Mouse (Mus musculus) cerebellum, adult 11 months (tissue): Measurements from ENCODE around the gene Trim45.

Experiments used
- DNase-seq: peaks from one replicate; pipeline ENCODE4 v3.0.0; 2022

Gene Trim45

GRCm38 (mm10) chr3:100932077-100932944, 10.3 kb downstream of the Trim45 start:
- no peak for DNase-seq

GRCm38 (mm10) chr3:100935521-100935920, 13.5 kb downstream of the Trim45 start:
- no peak for DNase-seq

- no peak for DNase-seq
Measured at GRCm38 (mm10) chr3:100936201-100936600, 14.2 kb downstream of the Trim45 start.

- no peak for DNase-seq
Measured at GRCm38 (mm10) chr3:100938211-100938610, 16.2 kb downstream of the Trim45 start.

DNA sequence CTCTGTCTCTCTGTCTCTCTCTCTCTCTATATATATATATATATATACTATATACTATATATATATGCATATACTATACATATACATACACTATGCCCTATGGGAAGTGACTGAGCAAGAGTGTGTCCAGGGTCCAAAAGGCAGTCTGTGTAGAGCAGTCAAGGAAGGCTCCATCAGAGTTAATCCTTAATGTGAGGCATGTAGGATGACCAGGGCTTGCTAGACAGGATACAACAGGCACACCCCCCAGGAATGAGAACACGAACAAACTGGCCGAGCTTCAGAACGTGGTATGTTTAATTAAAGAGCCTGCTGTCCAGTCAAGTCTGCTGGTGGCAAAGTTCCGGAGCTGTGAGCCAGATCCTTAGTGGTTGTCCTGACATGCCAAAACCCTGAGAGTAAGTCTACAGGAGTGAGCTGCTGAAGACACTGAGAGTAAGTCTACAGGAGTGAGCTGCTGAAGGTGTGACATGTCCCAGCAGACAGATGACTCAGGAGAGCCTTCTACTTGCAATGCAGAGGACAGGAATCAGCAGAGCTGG, 18.6 kb downstream of the Trim45 start:
- DNase-seq: no peak

- no peak for DNase-seq
Measured at GRCm38 (mm10) chr3:100947286-100947685, 25.3 kb downstream of the Trim45 start.

DNA sequence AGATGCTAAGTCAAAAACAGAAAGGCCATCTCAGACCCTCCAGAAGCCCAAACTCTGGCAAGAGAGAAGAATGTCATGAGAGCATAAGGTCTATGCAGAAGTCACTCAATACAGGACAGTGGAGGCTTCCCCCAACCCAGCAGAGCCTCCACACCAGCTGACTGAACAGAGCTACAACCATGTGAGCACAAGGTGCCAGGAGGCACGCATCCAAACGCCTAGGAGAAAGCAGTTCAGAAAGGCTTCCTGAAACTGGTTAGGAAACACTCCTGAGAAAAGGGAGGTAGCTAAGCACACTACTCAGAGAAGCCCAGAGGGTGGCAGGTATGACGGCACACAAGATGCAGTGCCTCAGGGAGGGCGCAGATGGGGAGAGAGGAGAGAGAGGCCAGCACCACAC, 29.5 kb downstream of the Trim45 start:
- DNase-seq: no peak

- DNase-seq: no peak
Measured at GRCm38 (mm10) chr3:100954616-100955015, 32.6 kb downstream of the Trim45 start.

- no peak for DNase-seq
Measured at GRCm38 (mm10) chr3:100961007-100961406, 39.0 kb downstream of the Trim45 start.

DNA sequence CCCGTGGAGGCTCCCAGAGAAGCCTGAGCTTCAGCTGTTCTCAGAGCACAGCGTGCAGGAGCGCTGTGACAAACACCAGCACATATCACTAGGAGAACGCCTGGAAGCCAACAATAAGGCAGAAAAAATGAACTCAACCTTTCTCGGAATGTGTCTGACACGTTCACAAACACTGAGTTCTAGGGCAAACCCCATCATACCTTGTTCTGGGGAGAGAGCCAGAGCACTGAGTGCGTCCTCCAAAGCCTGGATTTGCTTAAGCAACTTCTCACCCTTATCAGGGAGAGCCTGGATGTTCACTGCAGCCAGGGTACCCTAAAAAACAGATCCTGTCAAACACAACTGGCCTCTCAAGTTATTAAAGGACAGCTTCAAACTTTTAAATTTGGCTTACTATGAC, 39.5 kb downstream of the Trim45 start:
- no peak for DNase-seq

DNA sequence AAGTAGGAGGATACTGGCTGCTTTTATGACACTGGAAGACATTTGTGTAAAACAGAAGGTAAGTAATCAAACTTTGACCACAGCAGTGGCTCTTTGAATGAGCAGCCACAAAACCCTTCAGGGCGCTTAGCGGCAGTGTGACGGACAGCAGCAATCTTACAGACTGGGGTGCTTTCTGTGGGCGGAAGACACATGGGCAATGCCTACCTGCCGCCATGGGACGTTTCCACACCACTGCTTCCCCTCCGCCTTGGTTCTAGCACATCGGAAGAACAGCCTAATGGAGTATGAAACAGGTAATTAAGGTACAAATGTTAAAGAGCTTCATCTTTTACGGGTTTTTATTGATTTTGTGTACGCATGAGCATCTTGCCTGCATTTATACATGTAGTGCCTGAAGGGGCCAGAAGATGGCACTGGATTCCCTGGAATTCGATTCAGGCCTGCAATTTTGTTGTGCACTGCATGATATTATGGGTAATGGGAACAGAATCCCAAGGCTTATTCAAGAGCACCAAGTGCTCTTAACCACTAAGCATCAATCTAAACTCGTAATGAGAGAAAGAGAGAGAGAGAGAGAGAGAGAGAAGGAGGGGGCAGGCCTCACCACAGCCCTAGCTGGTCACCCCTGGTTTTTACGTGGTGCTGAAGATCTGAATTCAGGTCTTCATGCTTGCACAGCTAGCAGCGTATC, 42.0 kb downstream of the Trim45 start:
- peak; percentile 12 for DNase-seq

- peak; percentile 84 for DNase-seq
Measured at GRCm38 (mm10) chr3:100969176-100969917, 47.3 kb downstream of the Trim45 start, which contains the start of gene Ttf2. Gene Ttf2, minus strand, starts transcription at chr3:100969663.

DNA sequence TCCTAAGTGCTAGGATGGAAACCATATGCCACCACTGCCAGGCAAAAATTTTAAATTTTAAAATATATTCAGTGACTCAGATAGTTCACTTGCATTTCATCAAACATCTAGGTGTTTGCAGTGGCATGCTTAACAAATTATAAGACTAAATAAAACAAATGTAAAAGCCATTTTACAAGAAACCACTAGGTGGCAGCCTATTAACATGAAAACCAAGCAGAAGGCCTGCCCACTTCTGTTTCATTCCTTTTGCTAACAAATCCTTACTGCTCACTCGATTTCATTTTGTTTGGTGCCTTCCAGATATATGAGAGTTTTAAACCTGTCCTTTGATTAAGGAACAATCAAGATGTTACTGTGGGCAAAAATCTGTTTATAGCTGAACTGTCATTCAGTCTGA, 51.9 kb downstream of the Trim45 start:
- no peak for DNase-seq

DNA sequence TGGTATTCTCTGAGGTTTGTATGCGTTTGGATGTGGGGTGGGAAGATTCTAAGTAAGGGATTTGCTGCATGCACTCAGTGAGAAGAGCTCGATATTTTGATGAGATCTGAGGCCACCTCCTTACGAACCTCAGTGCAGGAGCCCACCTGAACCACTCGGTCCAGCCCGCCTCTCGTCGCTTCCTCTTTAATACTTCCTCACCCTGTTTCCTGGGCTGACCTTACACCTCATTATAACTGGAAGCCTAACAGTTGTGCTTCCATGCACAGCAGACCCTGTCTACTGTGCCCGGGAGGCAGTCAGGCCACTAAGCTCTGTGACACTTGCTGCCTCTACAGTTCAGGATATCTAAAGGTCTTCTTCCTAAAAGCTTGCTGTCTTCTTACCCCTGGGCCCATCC, 57.3 kb downstream of the Trim45 start:
- DNase-seq: no peak
